Mouse (Mus musculus): ENCODE data around the gene Hcrtr2. TPM values are rescaled to one million over a fixed set of nuclear protein-coding genes. Genes with fewer than 3 reads are reported as not detected.

The Hcrtr2 gene
- polyA plus RNA-seq, 1 experiment from 2014 or later: not detected

GRCm38 (mm10) chr9:76321589-76321988 is 2.1 kb downstream of the Hcrtr2 start:
- Histone ChIP-seq H3K4me3 (ENCODE audit: low read depth, low read length) (no peak overlapping the region), H3K9me3 (ENCODE audit: control insufficient read depth, low read depth, low read length) (no peaks in the 10 kb centered on the region), H3K27ac (ENCODE audit: low read length) (no peak overlapping the region), H3K4me2 (replicated peaks; ENCODE audit: low read depth, low read length) (no peak overlapping the region), H3K36me3 (ENCODE audit: control insufficient read depth, insufficient read depth, low read length) (no peaks in the 10 kb centered on the region), H3K4me1 (ENCODE audit: control insufficient read depth, insufficient read depth, low read length) (0 out of 2 replicates have a peak, but pooled peaks cover 2% of the 10 kb centered on the region), H3K27me3 (ENCODE audit: control insufficient read depth, insufficient read depth, low read length) (0 out of 2 replicates have a peak, but pooled peaks cover 3% of the 10 kb centered on the region), H3K9ac (replicated peaks; ENCODE audit: low read depth, low read length) (no peak overlapping the region)
- 58% methylated on average over 4 of the region's 4 CpGs for WGBS
- no peak for ATAC-seq (ENCODE audit: insufficient number of reproducible peaks, insufficient read depth, low FRiP score, low read depth)

- H3K4me2 ChIP-seq (replicated peaks; ENCODE audit: low read depth, low read length): no peak overlapping the region
- H3K4me1 ChIP-seq (ENCODE audit: control insufficient read depth, insufficient read depth, low read length): 0 out of 2 replicates have a peak, but pooled peaks cover 2% of the 10 kb centered on the region
- 68% methylated on average over 1 of the region's 1 CpGs for WGBS
- H3K9ac ChIP-seq (replicated peaks; ENCODE audit: low read depth, low read length): no peak overlapping the region
- no peaks in the 10 kb centered on the region for H3K36me3 ChIP-seq (ENCODE audit: control insufficient read depth, insufficient read depth, low read length)
- 0 out of 2 replicates have a peak, but pooled peaks cover 3% of the 10 kb centered on the region for H3K27me3 ChIP-seq (ENCODE audit: control insufficient read depth, insufficient read depth, low read length)
- no peak overlapping the region for H3K4me3 ChIP-seq (ENCODE audit: low read depth, low read length)
- no peaks in the 10 kb centered on the region for H3K9me3 ChIP-seq (ENCODE audit: control insufficient read depth, low read depth, low read length)
- H3K27ac ChIP-seq (ENCODE audit: low read length): no peak overlapping the region
- no peak for ATAC-seq (ENCODE audit: insufficient number of reproducible peaks, insufficient read depth, low FRiP score, low read depth)
These were observed 2.9 kb downstream of the Hcrtr2 start for GRCm38 (mm10) chr9:76320755-76321154.

GRCm38 (mm10) chr9:76318302-76318701 is 5.4 kb downstream of the Hcrtr2 start:
- H3K27ac ChIP-seq (ENCODE audit: low read length): no peak overlapping the region

DNA sequence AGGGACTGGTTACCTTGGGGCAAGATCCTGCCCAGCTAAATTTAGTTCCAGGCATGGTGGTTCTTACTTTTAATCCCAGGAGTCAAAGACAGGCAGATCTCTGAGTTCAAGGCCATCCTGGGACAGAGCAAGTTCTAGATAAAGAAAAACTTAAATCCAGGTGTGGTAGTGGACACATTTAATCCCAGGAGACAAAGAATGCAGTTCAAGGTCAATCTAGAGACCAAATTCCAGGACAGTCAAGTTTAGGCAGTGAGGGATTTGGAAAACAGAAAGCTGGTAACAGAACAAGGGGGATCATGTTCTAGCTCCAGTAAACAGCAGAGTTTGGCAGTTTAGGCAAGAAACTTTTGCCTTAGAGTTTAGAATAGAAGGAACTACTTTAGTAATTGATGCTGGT is 8.6 kb downstream of the Hcrtr2 start:
- no peak overlapping the region for H3K27ac ChIP-seq (ENCODE audit: low read length)
- no peak overlapping the region for H3K9ac ChIP-seq (replicated peaks; ENCODE audit: low read depth, low read length)
- no peak for ATAC-seq (ENCODE audit: insufficient number of reproducible peaks, insufficient read depth, low FRiP score, low read depth)
- H3K27me3 ChIP-seq (ENCODE audit: control insufficient read depth, insufficient read depth, low read length): no peaks in the 10 kb centered on the region
- no peaks in the 10 kb centered on the region for H3K9me3 ChIP-seq (ENCODE audit: control insufficient read depth, low read depth, low read length)
- no peaks in the 10 kb centered on the region for H3K36me3 ChIP-seq (ENCODE audit: control insufficient read depth, insufficient read depth, low read length)
- no peaks in the 10 kb centered on the region for H3K4me1 ChIP-seq (ENCODE audit: control insufficient read depth, insufficient read depth, low read length)
- no peak overlapping the region for H3K4me2 ChIP-seq (replicated peaks; ENCODE audit: low read depth, low read length)
- H3K4me3 ChIP-seq (ENCODE audit: low read depth, low read length): no peak overlapping the region

More at GRCm38 (mm10) chr9:76318302-76318701, 5.4 kb downstream of the Hcrtr2 start:
- WGBS: 79% methylated on average over 4 of the region's 4 CpGs
- H3K4me3 ChIP-seq (ENCODE audit: low read depth, low read length): no peak overlapping the region
- no peak for ATAC-seq (ENCODE audit: insufficient number of reproducible peaks, insufficient read depth, low FRiP score, low read depth)
- no peaks in the 10 kb centered on the region for H3K36me3 ChIP-seq (ENCODE audit: control insufficient read depth, insufficient read depth, low read length)
- no peak overlapping the region for H3K4me2 ChIP-seq (replicated peaks; ENCODE audit: low read depth, low read length)
- no peak overlapping the region for H3K9ac ChIP-seq (replicated peaks; ENCODE audit: low read depth, low read length)
- H3K4me1 ChIP-seq (ENCODE audit: control insufficient read depth, insufficient read depth, low read length): no peaks in the 10 kb centered on the region
- H3K27me3 ChIP-seq (ENCODE audit: control insufficient read depth, insufficient read depth, low read length): no peaks in the 10 kb centered on the region
- no peaks in the 10 kb centered on the region for H3K9me3 ChIP-seq (ENCODE audit: control insufficient read depth, low read depth, low read length)

GRCm38 (mm10) chr9:76313921-76314320 is 9.7 kb downstream of the Hcrtr2 start:
- H3K27me3 ChIP-seq (ENCODE audit: control insufficient read depth, insufficient read depth, low read length): no peaks in the 10 kb centered on the region
- H3K9me3 ChIP-seq (ENCODE audit: control insufficient read depth, low read depth, low read length): no peaks in the 10 kb centered on the region
- H3K4me2 ChIP-seq (replicated peaks; ENCODE audit: low read depth, low read length): no peak overlapping the region
- no peak overlapping the region for H3K9ac ChIP-seq (replicated peaks; ENCODE audit: low read depth, low read length)
- H3K36me3 ChIP-seq (ENCODE audit: control insufficient read depth, insufficient read depth, low read length): no peaks in the 10 kb centered on the region
- H3K4me1 ChIP-seq (ENCODE audit: control insufficient read depth, insufficient read depth, low read length): no peaks in the 10 kb centered on the region
- H3K27ac ChIP-seq (ENCODE audit: low read length): no peak overlapping the region
- no peak overlapping the region for H3K4me3 ChIP-seq (ENCODE audit: low read depth, low read length)
- ATAC-seq (ENCODE audit: insufficient number of reproducible peaks, insufficient read depth, low FRiP score, low read depth): no peak

DNA sequence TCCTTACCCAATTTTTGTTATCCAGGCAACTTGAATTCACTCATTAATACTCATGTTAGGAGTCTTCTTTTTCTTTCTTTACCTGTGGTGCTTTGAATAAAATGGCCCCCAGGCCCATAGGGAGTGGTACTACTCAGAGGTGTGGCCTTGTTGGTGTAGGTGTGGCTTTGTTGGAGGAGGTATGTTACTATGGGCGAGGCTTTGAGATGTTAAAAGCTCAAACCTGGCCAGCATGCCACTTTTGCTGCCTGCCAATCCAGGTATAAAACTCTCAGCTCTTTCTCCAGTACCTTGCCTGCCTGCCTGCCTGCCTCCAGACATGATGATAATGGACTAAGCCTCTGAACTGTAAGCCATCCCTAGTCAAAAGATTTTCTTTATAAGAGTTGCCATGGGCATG is 11.4 kb downstream of the Hcrtr2 start:
- Histone ChIP-seq H3K9me3 (ENCODE audit: control insufficient read depth, low read depth, low read length) (no peaks in the 10 kb centered on the region), H3K4me2 (replicated peaks; ENCODE audit: low read depth, low read length) (no peak overlapping the region), H3K36me3 (ENCODE audit: control insufficient read depth, insufficient read depth, low read length) (no peaks in the 10 kb centered on the region), H3K4me3 (ENCODE audit: low read depth, low read length) (no peak overlapping the region), H3K27ac (ENCODE audit: low read length) (no peak overlapping the region), H3K27me3 (ENCODE audit: control insufficient read depth, insufficient read depth, low read length) (no peaks in the 10 kb centered on the region), H3K9ac (replicated peaks; ENCODE audit: low read depth, low read length) (no peak overlapping the region), H3K4me1 (ENCODE audit: control insufficient read depth, insufficient read depth, low read length) (no peaks in the 10 kb centered on the region)
- ATAC-seq (ENCODE audit: insufficient number of reproducible peaks, insufficient read depth, low FRiP score, low read depth): no peak
- WGBS: 58% methylated on average over 1 of the region's 1 CpGs

DNA sequence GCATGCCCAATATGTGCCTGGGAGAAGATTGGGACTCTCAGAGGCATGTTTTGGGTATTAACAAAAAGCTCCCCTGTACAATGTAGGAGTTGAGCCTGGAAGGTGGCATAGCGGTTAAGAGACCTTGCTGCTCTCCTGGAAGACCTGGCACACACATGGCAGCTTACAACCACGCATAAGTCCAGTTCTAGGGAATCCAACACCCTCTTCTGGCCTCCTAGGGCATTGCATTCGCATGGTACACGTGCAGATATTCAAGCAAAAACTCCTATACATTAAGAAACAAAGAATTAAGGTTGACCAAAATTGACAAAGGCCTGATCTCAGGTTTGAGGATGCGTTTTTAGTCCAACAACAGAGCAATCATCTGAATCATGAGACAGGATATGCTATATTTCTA is 32.3 kb downstream of the Hcrtr2 start:
- H3K27me3 ChIP-seq (ENCODE audit: control insufficient read depth, insufficient read depth, low read length): no peaks in the 10 kb centered on the region
- no peaks in the 10 kb centered on the region for H3K36me3 ChIP-seq (ENCODE audit: control insufficient read depth, insufficient read depth, low read length)
- no peak overlapping the region for H3K27ac ChIP-seq (ENCODE audit: low read length)
- H3K9ac ChIP-seq (replicated peaks; ENCODE audit: low read depth, low read length): no peak overlapping the region
- no peak overlapping the region for H3K4me3 ChIP-seq (ENCODE audit: low read depth, low read length)
- H3K4me1 ChIP-seq (ENCODE audit: control insufficient read depth, insufficient read depth, low read length): no peaks in the 10 kb centered on the region
- WGBS: 72% methylated on average over 5 of the region's 5 CpGs
- H3K9me3 ChIP-seq (ENCODE audit: control insufficient read depth, low read depth, low read length): no peaks in the 10 kb centered on the region
- H3K4me2 ChIP-seq (replicated peaks; ENCODE audit: low read depth, low read length): no peak overlapping the region
- ATAC-seq (ENCODE audit: insufficient number of reproducible peaks, insufficient read depth, low FRiP score, low read depth): no peak

- no peak overlapping the region for H3K27ac ChIP-seq (ENCODE audit: low read length)
- ATAC-seq (ENCODE audit: insufficient number of reproducible peaks, insufficient read depth, low FRiP score, low read depth): no peak
- no peaks in the 10 kb centered on the region for H3K4me1 ChIP-seq (ENCODE audit: control insufficient read depth, insufficient read depth, low read length)
- H3K27me3 ChIP-seq (ENCODE audit: control insufficient read depth, insufficient read depth, low read length): no peaks in the 10 kb centered on the region
- no peak overlapping the region for H3K9ac ChIP-seq (replicated peaks; ENCODE audit: low read depth, low read length)
- no peaks in the 10 kb centered on the region for H3K36me3 ChIP-seq (ENCODE audit: control insufficient read depth, insufficient read depth, low read length)
- no peak overlapping the region for H3K4me3 ChIP-seq (ENCODE audit: low read depth, low read length)
- no peaks in the 10 kb centered on the region for H3K9me3 ChIP-seq (ENCODE audit: control insufficient read depth, low read depth, low read length)
- no peak overlapping the region for H3K4me2 ChIP-seq (replicated peaks; ENCODE audit: low read depth, low read length)
These were observed 52.8 kb downstream of the Hcrtr2 start for GRCm38 (mm10) chr9:76270886-76271285.

- ATAC-seq (ENCODE audit: insufficient number of reproducible peaks, insufficient read depth, low FRiP score, low read depth): no peak
- H3K36me3 ChIP-seq (ENCODE audit: control insufficient read depth, insufficient read depth, low read length): no peaks in the 10 kb centered on the region
- H3K9ac ChIP-seq (replicated peaks; ENCODE audit: low read depth, low read length): no peak overlapping the region
- no peak overlapping the region for H3K27ac ChIP-seq (ENCODE audit: low read length)
- H3K4me2 ChIP-seq (replicated peaks; ENCODE audit: low read depth, low read length): no peak overlapping the region
- H3K4me1 ChIP-seq (ENCODE audit: control insufficient read depth, insufficient read depth, low read length): no peaks in the 10 kb centered on the region
- no peaks in the 10 kb centered on the region for H3K27me3 ChIP-seq (ENCODE audit: control insufficient read depth, insufficient read depth, low read length)
- no peak overlapping the region for H3K4me3 ChIP-seq (ENCODE audit: low read depth, low read length)
- WGBS: 63% methylated on average over 5 of the region's 5 CpGs
- no peaks in the 10 kb centered on the region for H3K9me3 ChIP-seq (ENCODE audit: control insufficient read depth, low read depth, low read length)
These were observed 65.9 kb downstream of the Hcrtr2 start for GRCm38 (mm10) chr9:76257731-76258130.

Measured in stomach, embryonic 14.5 days (tissue).